Mouse (Mus musculus) T-helper 17 cell (primary cell): ENCODE measurements at regions not wholly inside any gene's neighbourhood (a gene's known extent, or its start where the extent isn't known, plus 50 kb on each side); places are given as distances from the start of the nearest gene placed in this dataset.

Experiments
- in situ Hi-C, 2 experiments: fragments of 300-600 bp; cut with MboI, MseI; formaldehyde crosslinking; loops; 1 replicate in 1 of 2; 2 replicates in 1 of 2; pipeline ENCODE4 v1.15.1; 2025; ENCODE audit warnings: high pct_unique_total_duplicates in 2 of 2

DNA sequence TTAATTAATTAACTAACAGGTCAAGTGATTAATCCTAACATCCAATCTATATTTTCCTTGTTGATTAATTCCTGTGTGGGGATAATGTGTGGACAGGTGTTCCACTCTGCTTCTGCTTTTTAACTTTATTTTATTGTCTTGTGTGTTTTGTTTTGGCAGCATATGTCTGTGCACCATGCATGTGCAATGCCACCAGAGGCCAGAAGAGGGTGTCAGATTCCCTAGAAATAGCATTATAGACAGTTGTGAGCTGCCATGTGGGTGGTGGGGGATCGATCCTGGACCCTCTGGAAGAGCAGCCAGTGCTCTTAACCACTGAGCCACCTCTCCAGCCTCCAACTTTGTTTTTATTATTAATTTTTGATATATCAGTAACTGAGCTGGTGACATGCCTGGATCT, 65.6 kb downstream of the En1 start:
- in situ Hi-C loops: no loop called here

DNA sequence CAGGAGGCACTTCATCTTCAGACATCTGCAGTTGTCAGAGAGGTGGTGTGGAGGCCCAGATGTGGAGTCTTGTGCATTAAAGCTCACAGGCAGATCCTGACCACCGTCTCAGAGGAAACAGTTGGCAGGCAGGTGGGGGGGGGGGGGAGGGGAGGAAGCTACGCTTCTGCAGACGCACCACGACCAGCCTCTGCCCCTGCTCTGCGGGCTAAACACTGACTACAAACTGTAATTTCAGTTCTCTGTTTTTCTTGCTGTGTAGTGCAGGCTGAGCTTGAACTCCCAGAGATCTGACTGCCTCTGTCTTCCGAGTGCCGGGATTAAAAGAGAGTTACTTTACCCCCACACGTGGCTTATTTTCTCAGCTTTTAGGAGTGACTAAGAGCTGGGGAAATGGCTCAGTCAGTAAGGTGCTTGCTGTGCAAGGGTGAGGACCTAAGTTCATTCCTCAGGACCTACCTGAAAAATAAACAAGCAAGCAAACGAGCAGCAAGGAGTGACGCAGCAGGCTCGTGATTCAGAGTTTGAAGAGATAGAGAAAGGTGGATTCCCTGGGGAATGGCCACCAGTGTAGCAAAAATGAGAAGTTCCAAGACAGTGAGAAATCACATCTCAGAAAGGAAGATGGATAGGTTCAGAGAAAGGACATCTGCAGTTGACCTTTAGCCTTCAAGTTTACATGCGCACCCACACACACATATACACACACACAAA, 81.5 kb downstream of the En1 start:
- in situ Hi-C loops: no loop called here

DNA sequence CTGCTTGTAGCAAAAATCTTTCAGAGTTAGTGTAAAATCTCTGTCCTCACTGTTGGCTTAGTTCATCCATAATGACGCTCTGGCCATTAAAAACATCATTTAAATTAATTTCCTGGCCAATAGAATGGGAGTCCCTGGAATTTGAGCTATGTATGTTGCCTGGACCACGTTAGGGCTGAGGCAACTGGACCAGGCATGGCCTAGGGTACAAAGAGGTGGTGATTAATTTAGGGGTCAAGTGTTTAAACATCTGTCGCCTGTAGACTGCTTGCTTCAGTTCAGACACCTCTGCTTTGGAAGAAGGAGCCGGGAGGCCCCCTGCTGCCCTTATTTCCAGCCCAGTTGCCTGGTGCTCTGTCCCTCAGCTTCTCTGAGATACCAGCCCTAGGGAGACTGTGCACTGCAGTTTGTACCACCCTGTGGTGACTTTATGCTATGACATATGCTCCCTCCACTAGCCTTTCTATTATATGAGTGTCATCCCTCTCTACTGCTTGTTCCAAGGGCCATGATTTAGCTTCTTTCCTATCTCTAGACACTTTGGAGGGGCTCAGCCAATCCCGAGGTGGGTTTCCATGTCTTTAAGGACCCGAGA, 83.5 kb downstream of the En1 start:
- in situ Hi-C loops: loop anchor here in 1 of 2 experiments (5.0 kb wide), 1 partner anchor 1287 kb away; no protein-coding TSS in a partner anchor

GRCm38 (mm10) chr1:120691571-120691970, 89.4 kb downstream of the En1 start:
- in situ Hi-C loops: no loop called here

DNA sequence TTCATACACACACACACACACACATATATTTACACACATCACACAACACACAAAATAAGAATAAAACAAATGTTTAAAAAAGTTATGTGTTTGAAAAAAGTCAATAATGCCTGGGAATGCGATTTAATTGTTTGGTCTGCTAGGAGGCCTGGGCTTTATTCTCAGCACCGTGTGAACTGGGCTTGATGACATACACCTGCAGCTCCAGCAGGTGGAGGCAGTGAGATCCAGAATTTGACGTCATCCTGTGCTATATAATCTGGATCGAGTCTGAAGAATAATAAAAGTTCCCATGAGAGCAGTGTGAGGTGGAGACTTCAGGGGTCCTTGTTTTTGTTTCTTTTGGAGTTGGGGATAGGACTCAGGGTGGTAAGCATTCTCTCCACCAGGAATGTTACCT, 96.0 kb downstream of the En1 start:
- in situ Hi-C loops: no loop called here

GRCm38 (mm10) chr1:120704201-120704600, 102.0 kb downstream of the En1 start:
- in situ Hi-C loops: no loop called here

DNA sequence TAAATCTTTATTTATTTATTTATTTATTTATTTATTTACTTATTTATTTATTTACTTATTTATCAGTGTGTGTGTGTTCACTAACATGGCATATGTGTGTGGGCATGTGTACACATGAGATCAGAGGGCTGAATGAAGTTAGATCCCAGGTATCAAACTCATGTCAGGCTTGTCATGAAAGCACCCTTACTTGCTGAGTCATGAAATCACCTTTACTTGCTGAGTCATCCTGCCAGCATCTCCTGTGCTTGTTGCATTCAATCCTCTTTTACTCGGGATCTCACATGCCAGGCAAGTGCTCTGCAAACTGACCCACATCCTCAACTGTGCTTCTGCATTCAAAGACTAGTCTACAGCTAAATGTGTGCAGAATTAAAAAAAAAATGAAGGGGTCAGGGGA, 103.8 kb downstream of the En1 start:
- in situ Hi-C loops: no loop called here

DNA sequence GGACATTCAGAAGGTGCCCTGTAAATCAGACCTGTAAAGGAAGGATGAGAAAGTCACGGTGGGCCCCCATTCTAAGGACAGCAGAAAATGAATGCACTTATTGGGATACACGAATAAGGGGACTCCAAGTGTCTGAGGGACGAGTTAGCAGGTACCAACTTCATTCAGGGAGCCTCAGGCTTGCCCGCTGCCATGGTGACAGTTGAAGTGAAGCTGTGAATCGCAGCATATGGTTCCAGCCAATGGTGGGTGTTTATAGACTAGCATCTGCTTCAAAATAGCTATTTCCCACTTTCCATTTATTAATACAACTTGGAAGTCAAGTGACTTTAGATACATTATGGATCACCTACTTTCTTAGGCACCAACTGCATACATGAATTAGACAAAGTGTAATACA, 106.3 kb downstream of the En1 start:
- in situ Hi-C loops: no loop called here

DNA sequence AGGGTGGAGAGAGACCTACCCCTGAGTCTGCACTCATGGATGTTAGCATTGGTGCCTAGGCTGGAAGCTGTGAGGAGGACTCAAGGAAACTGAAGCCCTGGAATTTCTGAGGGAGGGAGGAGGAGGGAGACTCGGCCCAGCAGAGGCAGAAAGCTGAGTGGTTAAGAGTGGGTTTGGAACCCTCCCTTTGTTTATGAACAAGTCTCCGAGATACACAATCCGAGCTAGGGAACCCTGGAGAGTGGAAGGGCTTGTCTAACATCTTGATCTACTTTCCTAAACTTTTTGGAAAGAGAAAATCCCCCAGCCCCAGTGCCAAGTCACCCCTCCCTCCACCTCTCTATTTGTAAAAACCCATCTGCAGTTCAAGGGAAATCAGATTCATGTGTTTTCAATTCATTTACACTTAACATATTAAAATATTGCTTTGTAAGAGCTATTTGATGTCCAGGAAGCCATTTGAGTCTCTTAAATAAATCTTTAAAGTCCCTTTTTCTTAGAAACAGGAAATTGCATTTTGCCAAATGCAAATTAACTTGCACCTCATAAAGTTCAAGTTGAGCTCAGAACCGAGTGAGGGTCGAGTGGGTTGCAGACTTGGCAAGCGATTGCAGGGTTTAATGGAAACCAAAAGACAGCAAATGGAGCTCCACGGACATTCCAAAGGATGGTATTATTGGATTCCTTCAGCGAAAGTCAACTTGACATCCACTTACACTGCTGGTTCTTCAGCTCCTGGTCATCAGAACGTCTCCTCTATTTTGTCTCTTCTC, 113.1 kb downstream of the En1 start:
- in situ Hi-C loops: no loop called here

GRCm38 (mm10) chr1:120726777-120727176, 124.6 kb downstream of the En1 start:
- in situ Hi-C loops: no loop called here

GRCm38 (mm10) chr1:120727427-120727826, 125.2 kb downstream of the En1 start:
- in situ Hi-C loops: no loop called here

DNA sequence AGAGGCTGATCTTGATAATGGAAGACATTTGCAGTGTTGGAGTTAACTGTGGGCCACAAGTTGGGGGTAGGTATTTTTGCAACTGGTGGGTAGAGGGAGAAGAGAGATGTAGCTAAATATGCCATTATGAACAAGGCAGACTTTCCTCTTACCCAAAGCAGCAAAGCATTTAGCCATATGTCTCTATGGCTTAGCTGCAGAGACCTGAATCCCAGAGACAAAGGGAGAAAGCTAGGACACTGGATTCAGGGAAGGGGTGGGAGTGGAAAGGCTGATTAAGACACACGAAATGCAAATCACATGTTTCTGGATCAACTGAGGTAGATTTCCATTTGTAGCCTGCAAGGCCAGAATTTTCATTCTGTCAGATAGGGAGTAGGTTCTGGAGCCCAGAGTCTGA, 129.8 kb downstream of the En1 start:
- in situ Hi-C loops: loop anchor here in 1 of 2 experiments (10.0 kb wide), 1 partner anchor 1167 kb away; no protein-coding TSS in a partner anchor

DNA sequence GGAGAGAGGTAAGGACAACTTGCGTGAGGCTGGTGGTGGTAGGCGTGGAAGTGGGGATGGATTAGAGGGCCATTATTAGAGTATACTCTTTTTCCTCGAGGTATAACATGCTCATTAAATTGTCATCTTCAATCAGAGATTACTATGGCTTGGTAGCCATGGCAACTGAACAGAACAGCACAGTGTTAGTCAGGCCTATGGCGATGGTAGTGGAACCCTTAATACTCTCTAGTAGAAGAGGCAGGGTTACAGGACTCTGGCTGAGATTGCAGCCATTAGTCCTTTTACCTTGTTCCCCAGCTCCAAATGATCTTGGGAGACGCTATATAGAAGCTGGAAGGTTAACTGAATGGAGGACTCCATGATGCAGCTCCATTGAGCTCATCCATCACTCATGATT, 131.5 kb downstream of the En1 start:
- in situ Hi-C loops: loop anchor here in 1 of 2 experiments (10.0 kb wide), 1 partner anchor 1169 kb away; no protein-coding TSS in a partner anchor

GRCm38 (mm10) chr1:120734846-120735245, 132.6 kb downstream of the En1 start:
- in situ Hi-C loops: loop anchor here in 1 of 2 experiments (10.0 kb wide), 1 partner anchor 1170 kb away; no protein-coding TSS in a partner anchor

GRCm38 (mm10) chr1:120739499-120739898, 137.3 kb downstream of the En1 start:
- in situ Hi-C loops: loop anchor here in 1 of 2 experiments (10.0 kb wide), 1 partner anchor 1175 kb away; no protein-coding TSS in a partner anchor

DNA sequence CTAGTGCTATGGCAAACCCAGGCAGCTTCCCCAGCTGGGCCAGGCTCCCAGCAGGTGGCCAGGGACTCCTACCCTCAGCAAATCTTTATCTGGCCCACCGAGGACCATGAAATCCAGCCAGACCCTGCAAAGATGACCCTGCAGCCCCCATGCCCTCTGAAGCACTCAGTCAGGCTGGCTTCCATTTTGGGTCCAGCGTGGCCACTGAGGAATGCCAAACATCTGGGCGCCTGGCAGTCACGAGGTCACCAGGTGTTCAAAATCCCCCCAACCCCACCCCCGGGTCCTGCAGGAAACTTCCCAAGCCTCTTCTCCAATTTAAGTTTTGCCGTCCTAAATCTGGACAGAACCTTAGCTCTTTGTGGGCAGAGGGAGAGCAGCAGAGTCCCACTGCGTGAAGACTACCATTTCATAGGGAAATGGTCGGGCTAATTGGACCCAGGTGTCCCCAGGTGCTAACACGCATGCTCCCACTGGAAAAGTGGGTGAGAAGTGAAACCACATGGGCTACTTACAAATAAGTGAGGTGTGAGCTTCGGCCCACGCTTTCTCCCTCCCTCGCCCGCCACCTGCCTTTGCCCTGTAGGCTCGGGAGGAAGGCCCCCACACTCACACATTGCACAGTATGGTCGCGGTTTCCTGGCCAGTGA, 139.0 kb downstream of the En1 start:
- in situ Hi-C loops: no loop called here

- in situ Hi-C loops: no loop called here
Measured at GRCm38 (mm10) chr1:120748963-120749362, 146.7 kb downstream of the En1 start.

DNA sequence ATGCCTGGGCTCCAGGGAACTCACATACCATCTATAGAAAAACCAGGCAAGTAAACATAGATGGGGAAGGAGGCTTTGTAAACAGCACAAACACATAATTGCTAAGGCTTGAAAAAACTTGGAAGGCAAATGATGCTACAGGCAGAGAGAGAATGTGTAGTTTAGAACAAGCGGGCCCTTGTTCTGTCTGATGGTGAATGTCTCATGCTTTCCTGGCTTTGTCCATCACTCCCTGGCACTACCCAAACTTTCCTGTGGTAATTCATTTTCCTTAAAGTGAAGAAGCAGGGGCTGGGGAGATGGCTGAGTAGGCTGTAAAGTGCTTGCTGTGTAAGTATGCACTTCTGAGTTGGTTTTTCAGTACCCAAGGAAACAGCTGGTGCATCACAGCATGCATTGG, 151.2 kb downstream of the En1 start:
- in situ Hi-C loops: loop anchor here in 1 of 2 experiments (25.0 kb wide), 1 partner anchor 1716 kb away; no protein-coding TSS in a partner anchor

GRCm38 (mm10) chr1:120754337-120754736, 152.1 kb downstream of the En1 start:
- in situ Hi-C loops: loop anchor here in 1 of 2 experiments (25.0 kb wide), 1 partner anchor 1717 kb away; no protein-coding TSS in a partner anchor

GRCm38 (mm10) chr1:120757283-120757821, 155.1 kb downstream of the En1 start:
- in situ Hi-C loops: loop anchor here in 1 of 2 experiments (25.0 kb wide), 1 partner anchor 1720 kb away; no protein-coding TSS in a partner anchor

DNA sequence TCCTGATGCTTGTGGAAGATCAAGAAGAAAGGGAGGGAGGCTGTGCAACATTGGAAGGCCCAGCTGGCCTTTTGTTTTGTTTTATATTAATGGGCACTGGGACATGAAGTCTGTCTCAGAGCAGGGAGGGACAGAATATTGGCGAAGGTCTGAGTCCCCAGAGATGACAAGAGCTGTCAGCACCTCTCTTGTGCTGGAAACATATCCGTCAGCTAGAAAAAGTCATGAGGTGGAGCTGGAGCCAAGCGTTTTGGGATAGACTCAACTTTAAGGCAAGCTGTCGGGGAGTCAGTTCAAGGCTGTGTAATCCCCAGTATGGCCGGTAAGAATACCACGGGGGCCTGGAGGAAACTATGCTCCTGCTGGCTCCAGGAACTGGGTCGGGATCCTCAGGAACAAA, 156.0 kb downstream of the En1 start:
- in situ Hi-C loops: loop anchor here in 1 of 2 experiments (25.0 kb wide), 1 partner anchor 1721 kb away; no protein-coding TSS in a partner anchor
